Mouse (Mus musculus) CH12.LX (cell line): ENCODE measurements around the gene Pdzd2.

Experiments used
- BHLHE40 ChIP-seq: IDR thresholded peaks from 2 replicates; pipeline ENCODE4 v1.6.1; 2011; ENCODE audit warnings: mild to moderate bottlenecking, low read depth, low read length, improper control_type of control experiment
- ELF1 ChIP-seq: IDR thresholded peaks from 2 replicates; pipeline ENCODE4 v1.6.1; 2014; ENCODE audit warnings: low read depth, mild to moderate bottlenecking, inconsistent platforms, low read length, improper control_type of control experiment
- SIN3A ChIP-seq: IDR thresholded peaks from 2 replicates; pipeline ENCODE4 v1.6.1; 2012; ENCODE audit warnings: low read length, improper control_type of control experiment, inconsistent platforms
- ZMIZ1 ChIP-seq: IDR thresholded peaks from 2 replicates; pipeline ENCODE4 v1.6.1; 2012; ENCODE audit warnings: low read depth, mild to moderate bottlenecking, inconsistent platforms, low read length, improper control_type of control experiment
- ZNF384 ChIP-seq: IDR thresholded peaks from 2 replicates; pipeline ENCODE4 v1.6.1; 2012; ENCODE audit warnings: low read depth, low read length, improper control_type of control experiment, inconsistent platforms

GRCm38 (mm10) chr15:12542316-12542715, 197.4 kb downstream of the Pdzd2 start:
- TF ChIP-seq ZNF384, result no peak
- no peak for TF ChIP-seq SIN3A
- TF ChIP-seq ZMIZ1, result no peak
- no peak for TF ChIP-seq BHLHE40
- no peak for TF ChIP-seq ELF1
